ENCODE assay signal across 8 mouse cellular contexts in the genomic region with DNA sequence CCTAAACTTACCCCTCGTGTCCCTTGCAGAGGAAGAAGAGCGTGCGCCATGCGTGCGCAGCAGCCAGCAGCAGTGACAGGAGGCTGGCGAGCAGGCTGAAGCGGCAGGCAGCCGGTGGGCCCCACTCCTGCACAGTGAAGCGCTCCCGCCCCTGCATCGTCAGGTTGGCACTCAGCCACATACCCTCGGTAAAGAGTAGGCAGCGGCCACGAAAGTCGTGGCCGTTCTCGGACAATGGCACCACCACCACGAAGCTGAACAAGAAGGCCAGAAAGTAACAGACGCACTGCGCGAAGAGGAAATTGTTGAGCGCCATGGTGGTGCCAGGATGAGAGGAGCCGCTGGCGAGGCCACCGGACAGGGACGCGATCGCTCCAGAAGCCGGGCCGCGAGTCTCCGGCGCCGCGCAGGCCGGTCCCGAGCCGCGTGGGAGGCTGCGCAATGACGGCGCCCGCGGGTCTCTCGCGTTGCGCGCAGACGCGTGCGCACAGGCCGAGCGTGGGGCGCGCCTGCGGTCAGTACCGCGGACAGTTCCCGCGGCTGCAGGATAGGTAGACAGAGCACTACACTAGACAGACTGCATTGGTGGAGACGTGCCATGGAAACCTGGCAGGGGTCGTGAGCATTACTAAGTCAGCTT. TPM values are rescaled to one million over a fixed set of nuclear protein-coding genes. Genes with fewer than 3 reads are reported as not detected.
DNase-seq lines count a peak whose midpoint lies in the region; ATAC-seq and TF ChIP-seq lines count a peak whose summit lies in the region.

No protein-coding gene starts in this region.

- no peak for TF ChIP-seq CTCF in lung, postnatal 0 days (IDR thresholded peaks at IDR 0.05)

- intact Hi-C loops in heart, postnatal 10 days (cut with DNase I) = no loop called here

- ATAC-seq in lung, postnatal 0 days = no peak; the same call in 1 of the 2 replicates
- ATAC-seq in midbrain, embryonic 16.5 days = peak; percentile 80

- 2% methylated on average over 61 of the region's 62 CpGs for WGBS in lung, postnatal 0 days
- WGBS in midbrain, embryonic 16.5 days = 1% methylated on average over 62 of the region's 62 CpGs

- H3K27me3 ChIP-seq in lung, postnatal 0 days (replicated peaks; ENCODE audit: insufficient read depth, low read length) = peaks cover 5% of the 10 kb centered on the region
- peaks cover 5% of the 10 kb centered on the region; the same call in 1 of the 2 replicates for H3K27me3 ChIP-seq in midbrain, embryonic 16.5 days (ENCODE audit: control insufficient read depth, insufficient read depth, low read depth, low read length)

- H3K9me3 ChIP-seq in lung, postnatal 0 days (ENCODE audit: low read length) = no peaks in the 10 kb centered on the region
- no peaks in the 10 kb centered on the region for H3K9me3 ChIP-seq in midbrain, embryonic 16.5 days (replicated peaks; ENCODE audit: control insufficient read depth, low read length, poor library complexity, severe bottlenecking)

- DNase-seq in lung, postnatal 0 days (ENCODE audit: low spot score) = peak; percentile 27
- DNase-seq in lung, adult 18-20 months = no peak
- DNase-seq in embryo, embryonic 10 days (ENCODE audit: low spot score) = peak; percentile 75
- DNase-seq in heart, postnatal 10 days = peak; percentile 56 to 70
- DNase-seq in left cerebral cortex, adult 18-20 months (ENCODE audit: low spot score in 2 of 2) = peak; percentile 76 to 85
- DNase-seq in thymus, postnatal 14 days = peak; percentile 39
- DNase-seq in urinary bladder, postnatal 10 days (ENCODE audit: low spot score) = no peak

- H3K27ac ChIP-seq in lung, postnatal 0 days (ENCODE audit: low read length) = no peak overlapping the region
- H3K27ac ChIP-seq in midbrain, embryonic 16.5 days (ENCODE audit: low read length) = peak overlapping the region; percentile 88

- H3K4me2 ChIP-seq in lung, postnatal 0 days (replicated peaks; ENCODE audit: low read depth, low read length) = no peak overlapping the region
- H3K4me2 ChIP-seq in midbrain, embryonic 16.5 days (ENCODE audit: low read length) = peak overlapping the region; percentile 87

- H3K36me3 ChIP-seq in lung, postnatal 0 days (ENCODE audit: insufficient read depth, low read length) = no peaks in the 10 kb centered on the region
- H3K36me3 ChIP-seq in midbrain, embryonic 16.5 days (ENCODE audit: control insufficient read depth, insufficient read depth, low read length) = no peaks in the 10 kb centered on the region

- TF ChIP-seq EP300 in lung, postnatal 0 days (IDR thresholded peaks at IDR 0.05) = no peak

- H3K4me3 ChIP-seq in lung, postnatal 0 days (ENCODE audit: low read depth, low read length) = no peak overlapping the region
- H3K4me3 ChIP-seq in midbrain, embryonic 16.5 days (ENCODE audit: low read depth, low read length) = peak overlapping the region; percentile 55

- H3K9ac ChIP-seq in lung, postnatal 0 days (replicated peaks; ENCODE audit: low read depth) = no peak overlapping the region
- H3K9ac ChIP-seq in midbrain, embryonic 16.5 days (ENCODE audit: low read depth, low read length) = peak overlapping the region; percentile 74

- H3K4me1 ChIP-seq in lung, postnatal 0 days (ENCODE audit: insufficient read depth, low read depth, low read length) = no peaks in the 10 kb centered on the region
- peaks cover 60% of the 10 kb centered on the region for H3K4me1 ChIP-seq in midbrain, embryonic 16.5 days (ENCODE audit: control insufficient read depth, insufficient read depth, low read length)

RNA-seq across cellular contexts. Expression of gene Tmem179, which starts 5.7 kb away (rescaled TPM):
- 0.07 TPM in 1 of 2 replicates, not detected in the other for polyA plus RNA-seq in lung, postnatal 0 days (2015; fragmentation: Nextera tagmentation; extraction: Ambion mirVana)
- total RNA-seq in heart, postnatal 10 days (2021) = not detected
- 100 to 1,000 TPM; 117 to 118 TPM for total RNA-seq in left cerebral cortex, adult 18-20 months (2021)
- 96.8 and 100 TPM in 2 replicates for polyA plus RNA-seq in midbrain, embryonic 16.5 days (2015; fragmentation: Nextera tagmentation; extraction: Ambion mirVana)

RNA-seq across cellular contexts. Expression of gene A530016L24Rik, which starts 21.6 kb away (rescaled TPM):
- 0.04 TPM in 1 of 2 replicates, not detected in the other for polyA plus RNA-seq in lung, postnatal 0 days (2015; fragmentation: Nextera tagmentation; extraction: Ambion mirVana)
- total RNA-seq in heart, postnatal 10 days (2021) = 10 to 100 TPM; 16.5 to 18.5 TPM
- total RNA-seq in left cerebral cortex, adult 18-20 months (2021) = under 1 TPM in 1 of 2 experiments, not detected in 1; 0.21 TPM
- 0.16 and 0.17 TPM in 2 replicates for polyA plus RNA-seq in midbrain, embryonic 16.5 days (2015; fragmentation: Nextera tagmentation; extraction: Ambion mirVana)

Comparison
In these comparisons a context has a peak if more than half of its experiments do, and no peak if none do; other contexts are left out.
1. DNase-seq: peak in lung, postnatal 0 days (single experiment), embryo, embryonic 10 days (single experiment), heart, postnatal 10 days (2 of 2), left cerebral cortex, adult 18-20 months (2 of 2) and thymus, postnatal 14 days (single experiment); none in lung, adult 18-20 months (0 of 2) and urinary bladder, postnatal 10 days (single experiment).
2. RNA of gene Tmem179, which starts 5.7 kb away (total RNA-seq): 117 to 118 TPM in left cerebral cortex, adult 18-20 months; not detected in heart, postnatal 10 days; every median in the first group is over 100 times any median in the second.
3. RNA of gene A530016L24Rik, which starts 21.6 kb away (total RNA-seq): 16.5 to 18.5 TPM in heart, postnatal 10 days; 0.21 TPM in left cerebral cortex, adult 18-20 months; every median in the first group is over 10 times any median in the second.